Mouse (Mus musculus) adrenal gland, postnatal 4 days (tissue): ENCODE results near the gene Sox6. TPM values are rescaled to one million over a fixed set of nuclear protein-coding genes. Genes with fewer than 3 reads are reported as not detected.

Experiments
- DNase-seq, 2 experiments: peaks; one replicate each; pipeline ENCODE4 v3.0.0; 2021 to 2022; ENCODE audit warnings: low spot score in 2 of 2, mixed read lengths in 2 of 2
- total RNA-seq, 2 experiments: library from RNA; stranded (reverse); gene quantifications; 2 replicates each; pipeline ENCODE4 v1.2.3; 2021

Gene Sox6
- total RNA-seq, 2 experiments from 2014 or later: 17.1 to 18.1 TPM

GRCm38 (mm10) chr7:115447091-115447490, 591.5 kb downstream of the Sox6 start:
- DNase-seq: no peak

DNA sequence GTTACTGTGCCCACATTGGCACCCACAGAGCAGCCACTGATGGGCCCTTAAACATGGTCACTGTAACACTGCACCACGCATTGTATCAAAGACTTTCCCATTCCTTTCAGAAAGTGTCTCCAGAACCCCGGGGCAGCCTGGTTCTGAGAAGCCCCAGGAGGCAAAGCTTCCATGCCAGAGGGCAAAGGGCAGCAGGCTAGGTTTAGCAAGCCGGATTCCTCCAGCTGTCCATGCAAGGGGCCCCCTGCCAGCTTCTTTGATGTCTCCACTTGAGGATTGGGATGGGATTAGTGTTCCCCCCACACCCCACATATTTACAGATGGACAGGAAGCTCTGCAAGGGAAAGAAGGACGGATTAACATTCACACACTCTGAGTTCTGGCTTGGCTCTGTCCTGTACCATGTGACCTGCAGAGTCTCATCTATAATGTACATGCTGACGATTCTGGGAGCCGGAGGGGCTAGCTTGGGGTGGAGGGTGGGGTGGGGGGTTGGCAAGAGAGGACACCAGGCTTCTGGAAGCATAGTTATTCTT, 592.0 kb downstream of the Sox6 start:
- no peak for DNase-seq

- DNase-seq: no peak
These were observed 612.2 kb downstream of the Sox6 start for GRCm38 (mm10) chr7:115426161-115426982.

GRCm38 (mm10) chr7:115422828-115423227, 615.8 kb downstream of the Sox6 start:
- no peak for DNase-seq

DNA sequence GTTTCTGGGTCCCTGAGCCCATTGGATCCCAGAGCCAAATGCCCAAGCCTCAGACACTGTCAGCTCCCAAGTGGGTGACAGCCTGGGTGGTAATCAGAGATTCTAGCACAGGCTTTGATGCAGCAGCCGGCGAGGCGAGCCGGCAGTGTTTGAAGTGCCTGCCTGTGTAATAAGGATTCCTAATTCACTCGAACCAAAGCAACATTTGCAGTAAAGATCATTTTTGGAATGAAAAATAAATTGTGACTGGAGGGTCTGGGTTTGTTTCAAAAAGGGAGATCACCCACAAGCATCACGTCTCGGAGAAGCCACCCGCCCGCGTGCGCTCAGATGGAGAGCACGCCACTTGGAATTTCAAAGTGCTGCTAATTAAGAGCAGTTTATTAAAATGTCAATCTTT, 617.6 kb downstream of the Sox6 start:
- no peak for DNase-seq

Other genes starting within 250 kb of the Sox6 start
- 100 to 1,000 TPM; 132 to 137 TPM for gene 1110004F10Rik, start 601 bp upstream of the Sox6 start, total RNA-seq
- gene Gm4353, start 45.8 kb upstream of the Sox6 start, total RNA-seq: 1 to 10 TPM; 2.4 to 2.5 TPM